Mouse (Mus musculus): Measurements from ENCODE around the gene Wdr47. TPM values are rescaled to one million over a fixed set of nuclear protein-coding genes. Genes with fewer than 3 reads are reported as not detected.

The Wdr47 gene
- polyA plus RNA-seq, 1 experiment, result 91.4 TPM

GRCm38 (mm10) chr3:108570813-108571212, 20.3 kb upstream of the Wdr47 start:
- no peak for TF ChIP-seq CTCF (IDR thresholded peaks at IDR 0.05; ENCODE audit: borderline replicate concordance, extremely low read depth, insufficient read depth, insufficient read length)
- TF ChIP-seq POLR2A (IDR thresholded peaks at IDR 0.05; ENCODE audit: borderline replicate concordance, extremely low read depth, insufficient read depth, insufficient read length, poor library complexity, severe bottlenecking), result no peak
- DNase-seq (ENCODE audit: low read depth), result no peak

DNA sequence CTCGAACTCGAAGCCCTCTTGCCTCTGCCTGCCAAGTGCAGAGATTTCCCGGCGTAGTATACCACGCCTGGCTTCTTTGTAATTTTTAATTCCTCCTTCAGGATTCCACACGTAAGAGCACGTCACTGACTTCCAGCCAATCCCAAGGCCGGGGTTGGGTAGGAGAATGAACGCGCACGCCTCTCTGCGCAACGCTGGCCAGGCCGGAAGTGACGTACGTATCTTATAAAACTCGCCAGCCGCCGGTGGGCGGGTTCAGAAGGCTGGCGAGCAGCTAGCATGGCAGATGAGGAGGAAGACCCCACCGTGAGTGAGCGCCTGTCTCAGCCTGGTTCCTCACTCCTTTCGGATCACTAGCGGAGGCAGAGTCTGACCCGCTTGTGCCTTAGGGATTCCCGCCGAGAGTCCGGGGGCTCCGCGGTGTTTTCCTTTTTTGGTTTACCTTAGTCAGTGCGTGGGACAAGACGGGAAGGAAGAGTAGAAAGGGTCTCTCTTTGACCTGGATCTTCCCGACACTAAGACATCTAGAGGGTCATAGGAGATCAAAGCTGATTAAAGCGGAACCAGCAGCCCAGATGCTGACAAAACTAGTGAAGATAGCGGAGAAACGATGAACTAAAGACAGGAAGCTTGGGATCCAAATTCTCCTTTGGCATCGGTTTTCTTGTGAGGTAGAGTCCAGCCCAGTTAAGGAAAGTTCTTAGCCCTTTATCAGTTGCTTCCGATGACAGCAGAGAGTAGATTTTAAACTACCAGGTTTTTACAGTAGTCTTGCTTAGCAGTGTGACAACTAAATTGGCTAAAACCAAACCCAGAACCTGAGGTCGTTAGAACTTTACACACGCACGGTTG, 19.4 kb upstream of the Wdr47 start, which contains the start of gene Taf13:
TSS of gene Taf13 (plus strand) at position 256 of the 852 bp plus-strand sequence.
- DNase-seq (ENCODE audit: low read depth), result peak; percentile 99
- TF ChIP-seq POLR2A (IDR thresholded peaks at IDR 0.05; ENCODE audit: borderline replicate concordance, extremely low read depth, insufficient read depth, insufficient read length, poor library complexity, severe bottlenecking) (peak; percentile 98; the same call in 1 of the 2 replicates), CTCF (IDR thresholded peaks at IDR 0.05; ENCODE audit: borderline replicate concordance, extremely low read depth, insufficient read depth, insufficient read length) (no peak)

GRCm38 (mm10) chr3:108572309-108573010, 18.6 kb upstream of the Wdr47 start:
- DNase-seq (ENCODE audit: low read depth), result no peak
- TF ChIP-seq CTCF (IDR thresholded peaks at IDR 0.05; ENCODE audit: borderline replicate concordance, extremely low read depth, insufficient read depth, insufficient read length) (no peak), POLR2A (IDR thresholded peaks at IDR 0.05; ENCODE audit: borderline replicate concordance, extremely low read depth, insufficient read depth, insufficient read length, poor library complexity, severe bottlenecking) (no peak)

GRCm38 (mm10) chr3:108574018-108574417, 17.1 kb upstream of the Wdr47 start:
- DNase-seq (ENCODE audit: low read depth), result no peak
- no peak for TF ChIP-seq CTCF (IDR thresholded peaks at IDR 0.05; ENCODE audit: borderline replicate concordance, extremely low read depth, insufficient read depth, insufficient read length)
- TF ChIP-seq POLR2A (IDR thresholded peaks at IDR 0.05; ENCODE audit: borderline replicate concordance, extremely low read depth, insufficient read depth, insufficient read length, poor library complexity, severe bottlenecking), result no peak

GRCm38 (mm10) chr3:108584580-108584979, 6.5 kb upstream of the Wdr47 start:
- DNase-seq (ENCODE audit: low read depth), result no peak
- TF ChIP-seq CTCF (IDR thresholded peaks at IDR 0.05; ENCODE audit: borderline replicate concordance, extremely low read depth, insufficient read depth, insufficient read length), result no peak
- no peak for TF ChIP-seq POLR2A (IDR thresholded peaks at IDR 0.05; ENCODE audit: borderline replicate concordance, extremely low read depth, insufficient read depth, insufficient read length, poor library complexity, severe bottlenecking)

DNA sequence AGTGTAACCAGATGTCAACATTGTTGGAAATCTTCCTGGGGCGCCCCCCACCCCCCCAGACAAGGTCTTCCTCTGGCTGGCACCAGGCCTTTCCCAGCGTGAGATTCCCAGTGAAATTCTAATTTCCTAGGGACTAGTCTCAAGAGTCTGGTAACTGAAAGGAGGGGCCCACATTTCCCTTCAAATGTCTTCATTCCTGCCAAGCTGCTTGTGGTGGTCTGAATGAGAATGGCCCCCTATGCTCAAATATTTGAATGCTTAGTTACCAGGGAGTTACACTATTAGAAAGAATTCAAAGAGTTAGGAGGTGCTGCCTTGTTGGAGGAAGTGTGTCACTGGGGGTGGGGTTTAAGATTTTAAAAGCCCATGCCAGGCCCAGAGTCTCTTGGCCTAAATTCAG, 2.6 kb upstream of the Wdr47 start:
- peak; percentile 73 for DNase-seq (ENCODE audit: low read depth)
- TF ChIP-seq CTCF (IDR thresholded peaks at IDR 0.05; ENCODE audit: borderline replicate concordance, extremely low read depth, insufficient read depth, insufficient read length), result no peak
- TF ChIP-seq POLR2A (IDR thresholded peaks at IDR 0.05; ENCODE audit: borderline replicate concordance, extremely low read depth, insufficient read depth, insufficient read length, poor library complexity, severe bottlenecking), result no peak

DNA sequence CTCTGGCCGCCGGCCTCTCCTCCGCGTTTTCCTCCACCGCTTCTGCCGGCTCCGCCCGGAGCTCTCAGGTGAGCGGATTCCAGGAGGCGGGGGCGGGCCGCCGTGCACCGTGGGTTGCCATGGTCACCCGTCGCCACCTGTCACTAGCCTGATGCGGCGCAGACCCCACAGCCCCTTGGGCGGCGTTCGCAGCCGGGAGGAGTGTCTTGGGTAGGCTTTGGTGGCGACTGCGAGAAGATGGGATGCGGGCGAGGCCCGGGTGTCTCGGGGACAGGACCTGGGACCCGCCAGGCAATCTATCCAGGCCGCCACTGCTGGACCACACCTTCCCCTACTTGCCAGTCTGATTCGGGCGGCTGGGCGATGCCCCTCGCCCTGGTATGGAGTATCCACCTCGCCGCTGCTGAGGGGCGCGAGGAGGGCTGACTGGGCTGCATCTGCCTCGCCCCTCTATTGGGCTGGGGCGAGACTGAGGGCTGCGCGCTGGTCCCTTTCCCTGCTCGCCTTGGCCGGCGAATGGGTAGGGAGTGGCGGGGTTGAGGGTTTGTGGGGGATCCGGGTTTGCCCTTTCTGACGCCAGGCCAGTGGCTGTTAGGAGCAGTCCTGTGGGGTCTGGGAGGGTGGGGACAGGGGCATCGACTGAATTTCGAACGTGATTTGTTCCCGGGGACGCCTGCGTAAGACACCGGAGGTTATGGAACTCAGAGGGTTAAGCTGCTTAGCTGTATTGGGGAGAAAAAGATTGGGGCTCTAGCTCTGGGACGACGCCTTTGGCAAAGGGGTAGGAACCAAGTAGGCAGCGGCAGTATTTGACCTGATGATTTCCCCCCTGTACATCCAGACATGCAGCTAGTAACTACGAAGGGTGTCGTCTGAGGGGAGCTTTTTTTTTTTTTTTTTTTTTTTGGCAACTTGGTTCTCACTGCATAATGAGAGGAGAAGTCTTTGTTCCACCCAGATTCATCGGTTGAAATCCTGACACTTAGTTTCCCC, 747 bp downstream of the Wdr47 start:
- no peak for TF ChIP-seq CTCF (IDR thresholded peaks at IDR 0.05; ENCODE audit: borderline replicate concordance, extremely low read depth, insufficient read depth, insufficient read length)
- no peak for TF ChIP-seq POLR2A (IDR thresholded peaks at IDR 0.05; ENCODE audit: borderline replicate concordance, extremely low read depth, insufficient read depth, insufficient read length, poor library complexity, severe bottlenecking)
- peak; percentile 65 for DNase-seq (ENCODE audit: low read depth)

- no peak for DNase-seq (ENCODE audit: low read depth)
- no peak for TF ChIP-seq CTCF (IDR thresholded peaks at IDR 0.05; ENCODE audit: borderline replicate concordance, extremely low read depth, insufficient read depth, insufficient read length)
- no peak for TF ChIP-seq POLR2A (IDR thresholded peaks at IDR 0.05; ENCODE audit: borderline replicate concordance, extremely low read depth, insufficient read depth, insufficient read length, poor library complexity, severe bottlenecking)
Measured at GRCm38 (mm10) chr3:108608906-108609305, 17.8 kb downstream of the Wdr47 start.

- DNase-seq (ENCODE audit: low read depth), result no peak
- TF ChIP-seq POLR2A (IDR thresholded peaks at IDR 0.05; ENCODE audit: borderline replicate concordance, extremely low read depth, insufficient read depth, insufficient read length, poor library complexity, severe bottlenecking) (no peak), CTCF (IDR thresholded peaks at IDR 0.05; ENCODE audit: borderline replicate concordance, extremely low read depth, insufficient read depth, insufficient read length) (no peak)
Measured at GRCm38 (mm10) chr3:108634761-108635160, 43.7 kb downstream of the Wdr47 start.

GRCm38 (mm10) chr3:108639412-108639811, 48.3 kb downstream of the Wdr47 start:
- DNase-seq (ENCODE audit: low read depth), result peak; percentile 17
- TF ChIP-seq POLR2A (IDR thresholded peaks at IDR 0.05; ENCODE audit: borderline replicate concordance, extremely low read depth, insufficient read depth, insufficient read length, poor library complexity, severe bottlenecking) (no peak), CTCF (IDR thresholded peaks at IDR 0.05; ENCODE audit: borderline replicate concordance, extremely low read depth, insufficient read depth, insufficient read length) (peak; percentile 27; the same call in 1 of the 2 replicates)
